ENCODE assay signal across 9 mouse cellular contexts in the genomic region with DNA sequence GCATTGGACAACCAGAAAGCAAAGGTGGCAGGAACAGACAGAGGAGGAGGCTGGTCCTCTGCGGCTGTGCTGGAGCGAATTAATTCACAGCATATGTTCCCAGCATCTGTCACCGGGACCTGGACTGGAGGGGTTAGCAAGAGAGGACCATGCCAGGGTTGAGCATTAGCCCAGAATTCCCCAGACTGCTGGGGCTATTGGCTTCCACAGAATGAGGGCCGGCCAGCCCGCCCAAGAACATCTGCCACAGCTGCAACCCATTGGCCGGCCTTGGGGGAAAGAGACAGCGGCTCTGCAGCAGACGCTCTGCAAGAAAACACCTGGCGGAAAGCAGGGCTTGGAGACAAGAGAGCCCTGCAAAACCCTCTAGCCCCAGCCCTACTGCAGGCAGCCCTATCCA.
DNase-seq lines count a peak whose midpoint lies in the region; ATAC-seq and TF ChIP-seq lines count a peak whose summit lies in the region.
"Had no signal": no experiment of that assay in that cellular context is flagged by ENCODE, and none has a peak within 500 bp of the region (broad histone marks: within the 10 kb centered on the region; RNA-seq: fewer than 3 reads in every experiment).

No protein-coding gene starts in this region.

- peak; percentile 57 for DNase-seq in lung, embryonic 14.5 days
- DNase-seq in lung, postnatal 36 days: no peak
- DNase-seq in embryonic facial prominence, embryonic 11.5 days (ENCODE audit: low spot score): peak; percentile 76
- no peak for DNase-seq in heart, embryonic 10.5 days (ENCODE audit: low spot score)
- DNase-seq in thymus, adult 2 months: no peak
- DNase-seq in Muller cell, postnatal 12 days (ENCODE audit: inconsistent ontology term): no peak
- no peak for DNase-seq in thymus, adult 18-20 months

- H3K4me3 ChIP-seq in lung, embryonic 14.5 days (ENCODE audit: low read depth, low read length): no peak overlapping the region
- no peak overlapping the region for H3K4me3 ChIP-seq in embryonic facial prominence, embryonic 11.5 days (ENCODE audit: low read depth, low read length)
- H3K4me3 ChIP-seq in heart, embryonic 10.5 days: no peak overlapping the region
- H3K4me3 ChIP-seq in midbrain, embryonic 15.5 days: no peak overlapping the region
- no peak overlapping the region for H3K4me3 ChIP-seq in thymus, adult 2 months (ENCODE audit: control insufficient read depth, insufficient read depth, low read length)
- H3K4me3 ChIP-seq: layer of hippocampus, adult 2 months had no signal

- no peak overlapping the region for H3K27ac ChIP-seq in lung, embryonic 14.5 days (ENCODE audit: low read depth)
- H3K27ac ChIP-seq in embryonic facial prominence, embryonic 11.5 days (replicated peaks; ENCODE audit: low read depth, low read length): no peak overlapping the region
- H3K27ac ChIP-seq in heart, embryonic 10.5 days: 0 out of 2 replicates have a peak overlapping the region, but pooled peaks have one; percentile 11
- no peak overlapping the region for H3K27ac ChIP-seq in midbrain, embryonic 15.5 days
- H3K27ac ChIP-seq in thymus, adult 2 months (ENCODE audit: control insufficient read depth, insufficient read depth, low read length): no peak overlapping the region
- H3K27ac ChIP-seq: layer of hippocampus, adult 2 months had no signal

- no peaks in the 10 kb centered on the region for H3K9me3 ChIP-seq in lung, embryonic 14.5 days (ENCODE audit: low read depth, low read length)
- no peaks in the 10 kb centered on the region for H3K9me3 ChIP-seq in embryonic facial prominence, embryonic 11.5 days (replicated peaks; ENCODE audit: control insufficient read depth, low read length)
- H3K9me3 ChIP-seq in heart, embryonic 10.5 days: no peaks in the 10 kb centered on the region
- H3K9me3 ChIP-seq in midbrain, embryonic 15.5 days: no peaks in the 10 kb centered on the region

- no peaks in the 10 kb centered on the region for H3K36me3 ChIP-seq in lung, embryonic 14.5 days (ENCODE audit: insufficient read depth)
- no peaks in the 10 kb centered on the region for H3K36me3 ChIP-seq in embryonic facial prominence, embryonic 11.5 days (replicated peaks; ENCODE audit: control insufficient read depth, insufficient read depth, low read depth, low read length)
- H3K36me3 ChIP-seq in heart, embryonic 10.5 days: peaks cover under 1% of the 10 kb centered on the region; the same call in 1 of the 2 replicates
- no peaks in the 10 kb centered on the region for H3K36me3 ChIP-seq in midbrain, embryonic 15.5 days (replicated peaks)
- H3K36me3 ChIP-seq in thymus, adult 2 months (ENCODE audit: control insufficient read depth, insufficient read depth, low read length): no peaks in the 10 kb centered on the region

- TF ChIP-seq POLR2A in thymus, adult 2 months (IDR thresholded peaks at IDR 0.05; ENCODE audit: control insufficient read depth, extremely low read depth, insufficient read depth, low read length, poor library complexity): no peak

- no peak for TF ChIP-seq CTCF in lung, embryonic 14.5 days (IDR thresholded peaks at IDR 0.05; ENCODE audit: low read depth)
- no peak for TF ChIP-seq CTCF in thymus, adult 2 months (IDR thresholded peaks at IDR 0.05; ENCODE audit: borderline replicate concordance, control insufficient read depth, extremely low read depth, insufficient read depth, low read length, poor library complexity)

- WGBS in lung, embryonic 14.5 days: 40% methylated on average over 9 of the region's 9 CpGs
- 16% methylated on average over 9 of the region's 9 CpGs for WGBS in embryonic facial prominence, embryonic 11.5 days
- WGBS in heart, embryonic 10.5 days: 51% methylated on average over 9 of the region's 9 CpGs
- 53% methylated on average over 9 of the region's 9 CpGs for WGBS in midbrain, embryonic 15.5 days
- WGBS in thymus, adult 2 months: 81% methylated on average over 9 of the region's 9 CpGs

- no peak overlapping the region for H3K4me2 ChIP-seq in lung, embryonic 14.5 days
- H3K4me2 ChIP-seq in embryonic facial prominence, embryonic 11.5 days (ENCODE audit: low read depth, low read length): no peak overlapping the region
- H3K4me2 ChIP-seq in midbrain, embryonic 15.5 days: no peak overlapping the region

- no peaks in the 10 kb centered on the region for H3K27me3 ChIP-seq in lung, embryonic 14.5 days (ENCODE audit: insufficient read depth, low read length)
- H3K27me3 ChIP-seq in embryonic facial prominence, embryonic 11.5 days (ENCODE audit: control insufficient read depth, insufficient read depth, low read length): no peaks in the 10 kb centered on the region
- H3K27me3 ChIP-seq in heart, embryonic 10.5 days (ENCODE audit: insufficient read depth, poor library complexity, severe bottlenecking): 0 out of 2 replicates have a peak, but pooled peaks cover 5% of the 10 kb centered on the region
- H3K27me3 ChIP-seq in midbrain, embryonic 15.5 days (replicated peaks): no peaks in the 10 kb centered on the region
- H3K27me3 ChIP-seq in thymus, adult 2 months (ENCODE audit: control insufficient read depth, insufficient read depth, low read length): no peaks in the 10 kb centered on the region

- ATAC-seq in lung, embryonic 14.5 days (ENCODE audit: insufficient read depth): peak; percentile 67
- 0 out of 2 replicates have a peak, but pooled peaks have one; percentile 26 for ATAC-seq in embryonic facial prominence, embryonic 11.5 days (replicated peaks; ENCODE audit: insufficient number of reproducible peaks, low FRiP score, low TSS enrichment, low read depth)
- peak; percentile 21; the same call in 1 of the 2 replicates for ATAC-seq in midbrain, embryonic 15.5 days (replicated peaks)

- H3K4me1 ChIP-seq in lung, embryonic 14.5 days (ENCODE audit: insufficient read depth): no peaks in the 10 kb centered on the region
- no peaks in the 10 kb centered on the region; the same call in 1 of the 2 replicates for H3K4me1 ChIP-seq in embryonic facial prominence, embryonic 11.5 days (ENCODE audit: control insufficient read depth, insufficient read depth, low read length)
- H3K4me1 ChIP-seq in heart, embryonic 10.5 days: peaks cover 49% of the 10 kb centered on the region
- peaks cover 20% of the 10 kb centered on the region for H3K4me1 ChIP-seq in midbrain, embryonic 15.5 days
- no peaks in the 10 kb centered on the region for H3K4me1 ChIP-seq in thymus, adult 2 months (replicated peaks; ENCODE audit: control insufficient read depth, insufficient read depth, low read length)

- H3K9ac ChIP-seq in lung, embryonic 14.5 days: no peak overlapping the region
- H3K9ac ChIP-seq in embryonic facial prominence, embryonic 11.5 days (replicated peaks; ENCODE audit: low read length): no peak overlapping the region
- H3K9ac ChIP-seq in midbrain, embryonic 15.5 days: no peak overlapping the region

Comparison
In these comparisons a context has a peak if more than half of its experiments do, and no peak if none do; other contexts are left out.
1. DNase-seq: peak in lung, embryonic 14.5 days (single experiment) and embryonic facial prominence, embryonic 11.5 days (single experiment); none in lung, postnatal 36 days (single experiment), heart, embryonic 10.5 days (single experiment), thymus, adult 2 months (single experiment), Muller cell, postnatal 12 days (single experiment) and thymus, adult 18-20 months (0 of 2).
2. Peak in every context shown above with its lines, with median percentiles within 50 percentile points of each other: ATAC-seq.